Comparison of ENCODE assay signal across 14 mouse cellular contexts in the genomic region with DNA sequence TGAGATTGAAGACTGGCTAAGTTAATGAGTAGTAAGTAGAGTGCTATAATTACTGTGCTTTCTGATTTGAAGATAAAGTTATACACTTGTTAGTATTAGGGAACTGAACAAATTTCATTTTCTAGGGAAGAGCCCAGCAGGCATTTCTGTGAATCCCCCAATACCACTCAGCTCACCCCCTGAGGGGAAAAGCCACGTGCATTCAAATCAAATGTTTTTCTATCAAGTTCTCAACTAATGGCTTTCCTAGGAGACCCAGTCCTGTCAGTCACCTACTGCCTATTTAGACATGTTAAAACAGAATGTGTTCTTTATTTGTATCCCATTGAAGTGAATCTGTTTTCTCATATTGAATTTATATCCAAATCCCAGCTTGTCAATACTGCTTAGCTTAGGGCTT.
"Had no signal": no experiment of that assay in that cellular context is flagged by ENCODE, and none has a peak within 500 bp of the region (broad histone marks: within the 10 kb centered on the region; RNA-seq: fewer than 3 reads in every experiment).

No protein-coding gene starts in this region.

- H3K4me1 ChIP-seq: limb, embryonic 15.5 days; liver, embryonic 12.5 days; lung, embryonic 15.5 days; megakaryocyte, embryonic 14.5 days; neural tube, embryonic 12.5 days had no signal

- H3K9me3 ChIP-seq: limb, embryonic 15.5 days; liver, embryonic 12.5 days; lung, embryonic 15.5 days; megakaryocyte, embryonic 14.5 days; neural tube, embryonic 12.5 days had no signal

- H3K27me3 ChIP-seq: limb, embryonic 15.5 days; liver, embryonic 12.5 days; lung, embryonic 15.5 days; megakaryocyte, embryonic 14.5 days; neural tube, embryonic 12.5 days had no signal

- H3K4me3 ChIP-seq: limb, embryonic 15.5 days; liver, embryonic 12.5 days; lung, embryonic 15.5 days; megakaryocyte, embryonic 14.5 days; neural tube, embryonic 12.5 days had no signal

- H3K9ac ChIP-seq: limb, embryonic 15.5 days; liver, embryonic 12.5 days; lung, embryonic 15.5 days; neural tube, embryonic 12.5 days had no signal

- H3K36me3 ChIP-seq: limb, embryonic 15.5 days; liver, embryonic 12.5 days; lung, embryonic 15.5 days; neural tube, embryonic 12.5 days had no signal

- H3K27ac ChIP-seq: kidney, postnatal 0 days; limb, embryonic 15.5 days; liver, embryonic 12.5 days; lung, embryonic 15.5 days; macrophage; neural tube, embryonic 12.5 days had no signal

- H3K4me2 ChIP-seq: limb, embryonic 15.5 days; liver, embryonic 12.5 days; lung, embryonic 15.5 days; neural tube, embryonic 12.5 days had no signal

- DNase-seq: kidney, adult 8-10 months; kidney, postnatal 36 days; layer of hippocampus, adult 9-11 months; layer of hippocampus, postnatal 36 days; lung, postnatal 14 days; thymus, adult 18-20 months; thymus, postnatal 14 days had no signal

- ATAC-seq: liver, embryonic 12.5 days had no signal
